Mouse (Mus musculus) hindbrain, embryonic 12.5 days (tissue): ENCODE measurements around the gene Nif3l1. TPM values are rescaled to one million over a fixed set of nuclear protein-coding genes. Genes with fewer than 3 reads are reported as not detected.

Source experiments
- ATAC-seq: fragments of 200-750 bp; cut with Nextera tagmentation; 2 replicates; pipeline ENCODE4 v1.8.0; 2017; ENCODE audit warnings: moderate TSS enrichment; ENCODE audit not compliant: low FRiP score
- H3K27ac ChIP-seq: fragments of 300-500 bp; sonication (generic); 2 replicates; pipeline ENCODE4 v1.5.1; 2016; ENCODE audit warnings: mild to moderate bottlenecking
- H3K27me3 ChIP-seq: fragments of 300-500 bp; sonication (generic); 2 replicates; pipeline ENCODE4 v1.6.1; 2016; ENCODE audit warnings: mild to moderate bottlenecking
- H3K36me3 ChIP-seq: fragments of 300-500 bp; sonication (generic); 2 replicates; pipeline ENCODE4 v1.6.1; 2016; ENCODE audit warnings: mild to moderate bottlenecking
- H3K4me1 ChIP-seq: fragments of 300-500 bp; sonication (generic); 2 replicates; pipeline ENCODE4 v1.6.1; 2016
- H3K4me2 ChIP-seq: fragments of 300-500 bp; sonication (generic); replicated peaks from 2 replicates; pipeline ENCODE4 v1.6.1; 2016; ENCODE audit warnings: mild to moderate bottlenecking
- H3K4me3 ChIP-seq: fragments of 300-500 bp; sonication (generic); 2 replicates; pipeline ENCODE4 v1.5.1; 2016; ENCODE audit warnings: mild to moderate bottlenecking
- H3K9ac ChIP-seq: fragments of 300-500 bp; sonication (generic); 2 replicates; pipeline ENCODE4 v1.6.1; 2016; ENCODE audit warnings: mild to moderate bottlenecking, moderate library complexity
- H3K9me3 ChIP-seq: fragments of 300-500 bp; sonication (generic); replicated peaks from 2 replicates; pipeline ENCODE4 v1.6.1; 2016; ENCODE audit warnings: mild to moderate bottlenecking
- whole genome bisulfite sequencing: fragments of 180-500 bp; shearing (Covaris S2); methylation state at CpG from one replicate; pipeline ENCODE4 v1.1.7; 2016; 5-methylcytosine and 5-hydroxymethylcytosine counted together
- polyA plus RNA-seq: library from polyadenylated mRNA; unstranded; fragments of >200 nt; fragmentation: Nextera tagmentation; extraction: Ambion mirVana; gene quantifications from 2 replicates; pipeline ENCODE4 v1.2.1, GENCODE M21; 2016

The Nif3l1 gene
- 48.9 and 51.7 TPM in 2 replicates for polyA plus RNA-seq

GRCm38 (mm10) chr1:58445143-58445722 lies at the start of gene Nif3l1, which contains the start of gene Ppil3:
Gene Nif3l1, plus strand, starts transcription at chr1:58445151.
Gene Ppil3, minus strand, starts transcription at chr1:58445486.
- no peaks in the 10 kb centered on the region for H3K27me3 ChIP-seq
- peaks cover 35% of the 10 kb centered on the region for H3K36me3 ChIP-seq
- H3K27ac ChIP-seq, result peak within 1 kb of the TSS; percentile 83
- peak within 1 kb of the TSS; percentile 67 for H3K4me2 ChIP-seq
- WGBS, result under 1% methylated on average over 33 of the region's 33 CpGs
- H3K9ac ChIP-seq, result peak within 1 kb of the TSS; percentile 66
- H3K9me3 ChIP-seq, result no peaks in the 10 kb centered on the region
- peak; percentile 97 for ATAC-seq
- H3K4me3 ChIP-seq, result peak within 1 kb of the TSS; percentile 56
- H3K4me1 ChIP-seq, result peaks cover 21% of the 10 kb centered on the region

- 92% methylated on average over 3 of the region's 3 CpGs for WGBS
- Histone ChIP-seq H3K27ac (no peak overlapping the region), H3K4me3 (no peak overlapping the region), H3K36me3 (peaks cover 53% of the 10 kb centered on the region), H3K9me3 (no peaks in the 10 kb centered on the region), H3K27me3 (no peaks in the 10 kb centered on the region), H3K4me1 (peaks cover 20% of the 10 kb centered on the region), H3K4me2 (no peak overlapping the region), H3K9ac (no peak overlapping the region)
- ATAC-seq, result no peak
Observed at GRCm38 (mm10) chr1:58395341-58395740, 49.6 kb upstream of the Nif3l1 start.

- no peak overlapping the region for H3K4me3 ChIP-seq
- no peak overlapping the region for H3K27ac ChIP-seq
- peaks cover 61% of the 10 kb centered on the region for H3K36me3 ChIP-seq
- no peak overlapping the region for H3K9ac ChIP-seq
- no peaks in the 10 kb centered on the region for H3K27me3 ChIP-seq
- H3K9me3 ChIP-seq, result no peaks in the 10 kb centered on the region
- no peak for ATAC-seq
- 97% methylated on average over 1 of the region's 1 CpGs for WGBS
- no peak overlapping the region for H3K4me2 ChIP-seq
- peaks cover 18% of the 10 kb centered on the region for H3K4me1 ChIP-seq
Observed at GRCm38 (mm10) chr1:58396179-58396578, 48.8 kb upstream of the Nif3l1 start.

DNA sequence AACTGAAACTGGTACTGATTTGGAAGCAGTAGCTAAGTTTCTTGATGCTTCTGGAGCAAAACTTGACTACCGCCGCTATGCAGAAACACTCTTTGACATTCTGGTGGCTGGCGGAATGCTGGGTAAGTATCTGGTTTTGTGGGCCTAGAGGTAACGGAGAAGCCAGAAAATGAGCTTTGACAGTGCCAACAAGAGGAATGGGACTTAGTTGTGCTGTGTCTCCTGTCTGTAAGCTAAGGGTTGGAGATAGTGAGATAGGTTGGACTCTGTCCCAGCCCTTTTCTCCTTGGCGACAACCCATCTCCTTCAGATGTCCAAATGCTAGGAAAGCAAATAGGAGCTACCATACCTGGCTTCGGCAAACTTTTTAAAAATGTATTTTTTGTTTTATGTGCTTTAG lies 47.2 kb upstream of the Nif3l1 start:
- Histone ChIP-seq H3K9ac (no peak overlapping the region), H3K4me2 (no peak overlapping the region), H3K36me3 (peaks cover 75% of the 10 kb centered on the region), H3K9me3 (no peaks in the 10 kb centered on the region), H3K4me1 (peaks cover 10% of the 10 kb centered on the region), H3K27me3 (no peaks in the 10 kb centered on the region), H3K27ac (no peak overlapping the region), H3K4me3 (no peak overlapping the region)
- WGBS, result 96% methylated on average over 6 of the region's 6 CpGs
- ATAC-seq, result no peak

- ATAC-seq, result no peak
- no peaks in the 10 kb centered on the region for H3K9me3 ChIP-seq
- no peak overlapping the region for H3K9ac ChIP-seq
- H3K4me3 ChIP-seq, result no peak overlapping the region
- H3K27ac ChIP-seq, result no peak overlapping the region
- 91% methylated on average over 6 of the region's 6 CpGs for WGBS
- peaks cover 88% of the 10 kb centered on the region for H3K36me3 ChIP-seq
- no peak overlapping the region for H3K4me2 ChIP-seq
- H3K27me3 ChIP-seq, result no peaks in the 10 kb centered on the region
- no peaks in the 10 kb centered on the region for H3K4me1 ChIP-seq
Observed at GRCm38 (mm10) chr1:58401396-58401795, 43.6 kb upstream of the Nif3l1 start.

- Histone ChIP-seq H3K27ac (no peak overlapping the region), H3K36me3 (peaks cover 69% of the 10 kb centered on the region), H3K4me1 (no peaks in the 10 kb centered on the region), H3K4me3 (no peak overlapping the region), H3K4me2 (no peak overlapping the region), H3K9ac (no peak overlapping the region), H3K27me3 (no peaks in the 10 kb centered on the region), H3K9me3 (no peaks in the 10 kb centered on the region)
- no peak for ATAC-seq
- WGBS, result 97% methylated on average over 5 of the region's 5 CpGs
Observed at GRCm38 (mm10) chr1:58403745-58404144, 41.2 kb upstream of the Nif3l1 start.

DNA sequence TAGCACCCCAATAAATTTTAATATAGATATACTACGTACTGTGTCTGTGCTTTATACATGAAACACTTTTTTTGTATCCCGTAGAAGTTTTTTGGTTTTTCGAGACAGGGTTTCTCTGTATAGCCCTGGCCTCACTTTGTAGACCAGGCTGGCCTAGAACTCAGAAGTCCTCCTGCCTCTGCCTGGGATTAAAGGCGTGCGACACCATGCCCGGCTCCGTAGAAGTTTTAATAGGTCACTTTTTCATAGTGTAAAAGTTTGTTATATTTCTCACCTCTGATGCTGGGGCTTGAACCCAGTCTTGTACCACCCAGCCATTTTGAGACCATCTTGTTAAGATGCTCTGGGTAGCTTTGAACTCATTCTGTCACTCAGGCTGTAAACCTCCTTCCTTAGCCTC lies 37.6 kb upstream of the Nif3l1 start:
- Histone ChIP-seq H3K27ac (no peak overlapping the region), H3K9me3 (no peaks in the 10 kb centered on the region), H3K4me1 (no peaks in the 10 kb centered on the region), H3K27me3 (no peaks in the 10 kb centered on the region), H3K9ac (no peak overlapping the region), H3K36me3 (peaks cover 60% of the 10 kb centered on the region), H3K4me2 (no peak overlapping the region), H3K4me3 (no peak overlapping the region)
- WGBS, result 97% methylated on average over 7 of the region's 7 CpGs
- no peak for ATAC-seq

DNA sequence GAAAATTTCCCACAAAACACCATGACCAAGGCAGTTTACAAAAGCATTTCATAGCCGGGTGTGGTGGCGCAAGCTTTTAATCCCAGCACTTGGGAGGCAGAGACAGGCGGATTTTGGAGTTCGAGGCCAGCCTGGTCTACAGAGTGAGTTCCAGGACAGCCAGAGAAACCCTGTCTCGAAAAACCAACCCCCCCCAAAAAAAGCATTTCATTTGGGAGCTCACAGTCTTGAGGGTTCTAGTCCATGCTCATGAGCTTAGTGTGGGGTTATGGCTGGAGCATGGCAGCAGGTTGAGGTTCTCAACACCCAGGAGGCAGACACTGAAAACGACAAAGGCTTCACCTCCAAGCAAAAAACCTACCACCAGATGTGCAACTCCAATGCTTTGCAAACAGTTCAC lies 36.8 kb upstream of the Nif3l1 start:
- Histone ChIP-seq H3K4me1 (no peaks in the 10 kb centered on the region), H3K9ac (no peak overlapping the region), H3K36me3 (peaks cover 60% of the 10 kb centered on the region), H3K27me3 (no peaks in the 10 kb centered on the region), H3K9me3 (no peaks in the 10 kb centered on the region), H3K4me2 (no peak overlapping the region), H3K27ac (no peak overlapping the region), H3K4me3 (no peak overlapping the region)
- 83% methylated on average over 6 of the region's 6 CpGs for WGBS
- no peak for ATAC-seq

DNA sequence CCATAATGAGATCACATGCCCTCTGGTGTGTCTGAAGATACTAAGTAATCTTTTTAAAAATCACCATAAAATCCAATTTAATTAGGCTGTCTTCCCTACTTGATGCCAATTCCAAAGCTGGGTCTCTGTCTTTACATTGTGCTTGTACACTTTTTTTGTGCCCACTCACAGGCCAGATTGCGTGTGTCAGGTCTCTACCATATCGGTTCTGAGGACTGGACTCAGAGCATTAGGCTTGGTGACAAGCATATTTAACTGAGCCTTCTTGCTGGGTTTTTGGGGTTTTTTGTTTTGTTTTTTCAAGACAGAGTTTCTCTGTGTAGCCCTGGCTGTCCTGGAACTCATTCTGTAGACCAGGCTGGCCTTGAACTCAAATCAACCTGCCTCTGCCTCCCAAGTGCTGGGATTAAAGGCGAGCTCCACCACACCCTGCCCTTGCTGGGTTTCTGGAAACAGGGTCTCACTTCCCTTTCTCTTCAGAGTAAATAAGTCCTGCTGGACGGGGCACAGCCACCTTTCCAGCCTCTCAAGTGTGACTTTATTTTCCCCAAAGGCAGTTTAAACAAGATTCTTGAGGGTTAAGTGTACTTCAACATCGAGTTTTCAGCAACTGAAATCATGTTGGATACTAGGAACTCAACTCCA lies 35.3 kb upstream of the Nif3l1 start:
- Histone ChIP-seq H3K27ac (no peak overlapping the region), H3K4me1 (no peaks in the 10 kb centered on the region), H3K9me3 (no peaks in the 10 kb centered on the region), H3K27me3 (no peaks in the 10 kb centered on the region), H3K4me3 (no peak overlapping the region), H3K9ac (no peak overlapping the region), H3K4me2 (no peak overlapping the region), H3K36me3 (peaks cover 62% of the 10 kb centered on the region)
- no peak for ATAC-seq
- WGBS, result 82% methylated on average over 5 of the region's 5 CpGs

DNA sequence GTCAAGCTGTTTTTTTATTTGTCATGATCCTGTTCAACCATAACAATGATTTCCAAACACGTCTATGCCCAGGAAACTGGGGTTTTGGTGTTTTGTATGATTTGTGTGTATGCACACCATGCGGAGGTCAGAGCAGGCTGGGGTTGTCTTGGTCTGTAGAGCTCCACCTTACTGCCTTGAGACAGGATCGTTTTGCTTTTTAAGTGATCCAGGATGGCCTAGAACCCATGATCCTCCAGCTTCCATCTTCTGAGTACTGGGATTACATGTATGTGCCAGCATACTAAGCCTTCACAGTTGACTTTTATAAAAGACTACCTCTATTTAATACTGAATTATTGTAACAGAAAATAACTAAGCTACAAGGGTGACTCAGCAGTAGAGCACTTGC lies 34.8 kb upstream of the Nif3l1 start:
- WGBS, result 87% methylated on average over 3 of the region's 3 CpGs

GRCm38 (mm10) chr1:58410776-58411175 lies 34.2 kb upstream of the Nif3l1 start:
- H3K27me3 ChIP-seq, result no peaks in the 10 kb centered on the region
- no peak overlapping the region for H3K27ac ChIP-seq
- no peak overlapping the region for H3K9ac ChIP-seq
- H3K4me1 ChIP-seq, result no peaks in the 10 kb centered on the region
- no peak overlapping the region for H3K4me3 ChIP-seq
- no peak overlapping the region for H3K4me2 ChIP-seq
- H3K36me3 ChIP-seq, result peaks cover 62% of the 10 kb centered on the region
- ATAC-seq, result no peak
- H3K9me3 ChIP-seq, result no peaks in the 10 kb centered on the region
- 91% methylated on average over 7 of the region's 7 CpGs for WGBS

More for the DNA sequence above, 34.8 kb upstream of the Nif3l1 start:
- H3K27ac ChIP-seq, result no peak overlapping the region
- H3K4me3 ChIP-seq, result no peak overlapping the region
- peaks cover 62% of the 10 kb centered on the region for H3K36me3 ChIP-seq
- H3K9me3 ChIP-seq, result no peaks in the 10 kb centered on the region
- H3K4me1 ChIP-seq, result no peaks in the 10 kb centered on the region
- H3K9ac ChIP-seq, result no peak overlapping the region
- ATAC-seq, result no peak
- no peaks in the 10 kb centered on the region for H3K27me3 ChIP-seq
- no peak overlapping the region for H3K4me2 ChIP-seq

GRCm38 (mm10) chr1:58415442-58415841 lies 29.5 kb upstream of the Nif3l1 start:
- Histone ChIP-seq H3K27ac (no peak overlapping the region), H3K4me1 (no peaks in the 10 kb centered on the region; the same call in 1 of the 2 replicates), H3K36me3 (peaks cover 88% of the 10 kb centered on the region), H3K9me3 (no peaks in the 10 kb centered on the region), H3K9ac (no peak overlapping the region), H3K4me3 (no peak overlapping the region), H3K27me3 (no peaks in the 10 kb centered on the region), H3K4me2 (no peak overlapping the region)
- no peak for ATAC-seq
- 30% methylated on average over 1 of the region's 1 CpGs for WGBS

DNA sequence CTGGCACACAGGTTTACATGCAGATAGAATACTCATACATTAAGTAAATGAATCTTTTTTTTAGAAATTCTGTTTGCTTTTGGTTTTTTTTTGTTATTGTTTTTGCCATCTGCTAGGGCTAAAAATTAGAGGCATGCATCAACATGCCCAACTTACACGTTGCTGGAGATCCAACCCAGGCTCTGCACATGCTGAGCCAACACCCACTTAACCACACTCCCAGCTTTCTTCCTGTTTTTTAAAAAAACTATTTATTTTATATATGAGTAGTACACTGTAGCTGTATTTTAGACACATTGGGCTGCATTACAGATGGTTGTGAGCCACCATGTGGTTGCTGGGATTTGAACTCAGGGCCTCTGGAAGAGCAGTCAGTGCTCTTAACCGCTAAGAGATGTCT lies 28.9 kb upstream of the Nif3l1 start:
- H3K4me3 ChIP-seq, result no peak overlapping the region
- H3K4me1 ChIP-seq, result peaks cover 2% of the 10 kb centered on the region
- H3K36me3 ChIP-seq, result peaks cover 85% of the 10 kb centered on the region
- 91% methylated on average over 2 of the region's 2 CpGs for WGBS
- no peaks in the 10 kb centered on the region for H3K9me3 ChIP-seq
- H3K27me3 ChIP-seq, result no peaks in the 10 kb centered on the region
- no peak overlapping the region for H3K27ac ChIP-seq
- no peak overlapping the region for H3K4me2 ChIP-seq
- ATAC-seq, result no peak
- no peak overlapping the region for H3K9ac ChIP-seq
